Mouse (Mus musculus): ENCODE data around the gene Dnaja2. TPM values are rescaled to one million over a fixed set of nuclear protein-coding genes. Genes with fewer than 3 reads are reported as not detected.

The Dnaja2 gene
- polyA plus RNA-seq (2016; fragmentation: Nextera tagmentation; extraction: Ambion mirVana): 152 and 154 TPM in 2 replicates

- Histone ChIP-seq H3K9ac (peak within 1 kb of the TSS; percentile 97), H3K4me3 (peak within 1 kb of the TSS; percentile 90), H3K27ac (ENCODE audit: poor library complexity, severe bottlenecking) (peak within 1 kb of the TSS; percentile 92), H3K36me3 (peaks cover 23% of the 10 kb centered on the region), H3K4me2 (peak within 1 kb of the TSS; percentile 98), H3K9me3 (replicated peaks) (no peaks in the 10 kb centered on the region), H3K4me1 (replicated peaks) (peaks cover 16% of the 10 kb centered on the region), H3K27me3 (replicated peaks) (no peaks in the 10 kb centered on the region)
- ATAC-seq (ENCODE audit: insufficient number of reproducible peaks, low FRiP score): peak; percentile 98
- under 1% methylated on average over 68 of the region's 77 CpGs for WGBS
These were observed at the start of gene Dnaja2 for GRCm38 (mm10) chr8:85555181-85556145. Dnaja2 (minus strand) TSS chr8:85555344.

GRCm38 (mm10) chr8:85604201-85604600 is 49.1 kb upstream of the Dnaja2 start:
- H3K36me3 ChIP-seq: no peaks in the 10 kb centered on the region
- WGBS: 72% methylated on average over 4 of the region's 4 CpGs
- no peak for ATAC-seq (ENCODE audit: insufficient number of reproducible peaks, low FRiP score)

DNA sequence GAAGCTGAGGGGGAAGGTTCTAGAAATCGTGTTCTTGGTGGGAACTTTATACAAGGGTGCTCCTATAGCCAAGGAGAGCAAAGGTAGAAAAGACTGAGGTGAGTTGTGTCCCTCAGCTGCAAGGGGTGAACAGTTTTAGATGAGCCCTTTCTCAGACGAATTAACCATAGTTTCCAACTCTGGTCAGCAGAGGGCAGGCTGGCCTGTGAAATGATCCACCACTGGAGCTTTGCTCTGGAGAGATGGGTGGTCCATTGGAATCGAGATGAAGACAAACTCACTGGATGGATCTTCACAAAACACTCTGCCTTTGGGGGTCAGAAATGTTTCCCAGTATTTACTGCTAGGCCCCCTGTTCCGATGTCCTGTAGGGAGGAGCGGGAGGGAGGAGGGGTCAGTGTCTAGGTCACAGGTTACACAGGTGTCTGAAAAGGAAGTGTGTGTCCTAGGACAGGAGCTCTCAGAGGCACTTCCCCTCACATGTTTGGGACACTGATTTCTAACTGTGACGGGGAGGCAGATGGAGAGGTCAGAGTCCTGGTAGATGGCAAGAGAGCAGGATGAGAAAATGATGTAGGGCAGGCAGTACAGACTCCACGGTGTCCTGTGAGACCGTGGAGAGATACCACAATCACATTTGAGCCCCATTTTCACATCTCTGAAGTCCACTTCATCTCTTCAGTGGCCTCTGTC is 48.2 kb upstream of the Dnaja2 start:
- H3K4me1 ChIP-seq (replicated peaks): no peaks in the 10 kb centered on the region
- H3K27me3 ChIP-seq (replicated peaks): no peaks in the 10 kb centered on the region
- H3K9me3 ChIP-seq (replicated peaks): no peaks in the 10 kb centered on the region
- no peak for ATAC-seq (ENCODE audit: insufficient number of reproducible peaks, low FRiP score)
- no peak overlapping the region for H3K9ac ChIP-seq
- H3K36me3 ChIP-seq: no peaks in the 10 kb centered on the region
- WGBS: 41% methylated on average over 8 of the region's 8 CpGs
- H3K4me2 ChIP-seq: no peak overlapping the region
- no peak overlapping the region for H3K4me3 ChIP-seq
- H3K27ac ChIP-seq (ENCODE audit: poor library complexity, severe bottlenecking): no peak overlapping the region

More at GRCm38 (mm10) chr8:85604201-85604600, 49.1 kb upstream of the Dnaja2 start:
- Histone ChIP-seq H3K27ac (ENCODE audit: poor library complexity, severe bottlenecking) (no peak overlapping the region), H3K4me3 (no peak overlapping the region), H3K4me1 (replicated peaks) (no peaks in the 10 kb centered on the region), H3K9ac (no peak overlapping the region), H3K27me3 (replicated peaks) (no peaks in the 10 kb centered on the region), H3K9me3 (replicated peaks) (no peaks in the 10 kb centered on the region), H3K4me2 (no peak overlapping the region)

DNA sequence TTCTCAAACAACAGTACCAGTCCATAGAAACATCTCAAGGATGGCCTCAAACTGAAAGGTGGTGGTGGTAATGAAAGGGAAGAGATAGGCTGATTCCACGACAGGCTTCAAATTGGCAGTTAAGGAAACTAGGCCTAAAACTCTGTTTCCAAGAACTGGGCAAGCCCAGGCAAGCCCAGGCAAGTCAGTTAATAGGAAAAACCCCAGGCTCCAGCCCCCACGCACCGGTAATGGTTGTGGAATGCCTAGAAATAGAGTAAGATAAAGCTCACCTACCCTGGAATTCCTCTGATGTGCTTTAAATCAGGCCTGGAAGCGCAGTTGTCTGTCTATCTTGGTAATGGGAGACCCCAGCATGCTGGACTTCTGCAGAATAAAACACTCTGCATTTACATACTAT is 47.6 kb upstream of the Dnaja2 start:
- no peak for ATAC-seq (ENCODE audit: insufficient number of reproducible peaks, low FRiP score)
- Histone ChIP-seq H3K27ac (ENCODE audit: poor library complexity, severe bottlenecking) (no peak overlapping the region), H3K4me3 (no peak overlapping the region), H3K9me3 (replicated peaks) (no peaks in the 10 kb centered on the region), H3K36me3 (no peaks in the 10 kb centered on the region), H3K9ac (no peak overlapping the region), H3K4me1 (replicated peaks) (no peaks in the 10 kb centered on the region), H3K27me3 (replicated peaks) (no peaks in the 10 kb centered on the region), H3K4me2 (no peak overlapping the region)
- WGBS: 48% methylated on average over 4 of the region's 4 CpGs

DNA sequence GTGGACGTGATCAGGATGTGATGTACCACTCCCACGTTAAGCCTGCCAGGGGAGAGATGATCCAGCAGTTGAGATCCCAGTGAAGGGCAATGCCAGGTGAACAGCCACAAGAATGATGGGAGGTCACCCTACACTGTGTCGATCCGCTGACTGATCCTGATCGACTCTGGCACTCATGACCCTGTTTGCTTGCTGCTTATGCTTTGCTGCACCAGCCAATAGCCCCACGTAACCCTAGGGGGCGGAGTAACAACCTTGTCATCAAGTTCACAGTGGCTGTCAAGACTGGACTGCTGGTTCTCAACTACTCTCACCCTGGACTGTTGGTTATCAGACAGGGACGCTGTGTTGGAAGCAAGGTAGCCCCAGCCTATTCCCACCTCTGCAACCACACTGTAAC is 46.6 kb upstream of the Dnaja2 start:
- Histone ChIP-seq H3K36me3 (no peaks in the 10 kb centered on the region), H3K27me3 (replicated peaks) (no peaks in the 10 kb centered on the region), H3K4me2 (no peak overlapping the region), H3K9ac (no peak overlapping the region), H3K4me3 (no peak overlapping the region), H3K4me1 (replicated peaks) (no peaks in the 10 kb centered on the region), H3K27ac (ENCODE audit: poor library complexity, severe bottlenecking) (no peak overlapping the region), H3K9me3 (replicated peaks) (no peaks in the 10 kb centered on the region)
- ATAC-seq (ENCODE audit: insufficient number of reproducible peaks, low FRiP score): no peak
- WGBS: 56% methylated on average over 8 of the region's 8 CpGs

- no peaks in the 10 kb centered on the region for H3K9me3 ChIP-seq (replicated peaks)
- H3K27me3 ChIP-seq (replicated peaks): no peaks in the 10 kb centered on the region
- no peak overlapping the region for H3K9ac ChIP-seq
- H3K36me3 ChIP-seq: no peaks in the 10 kb centered on the region
- no peak for ATAC-seq (ENCODE audit: insufficient number of reproducible peaks, low FRiP score)
- H3K27ac ChIP-seq (ENCODE audit: poor library complexity, severe bottlenecking): no peak overlapping the region
- H3K4me1 ChIP-seq (replicated peaks): peaks cover 5% of the 10 kb centered on the region; the same call in 1 of the 2 replicates
- H3K4me2 ChIP-seq: no peak overlapping the region
- no peak overlapping the region for H3K4me3 ChIP-seq
- 55% methylated on average over 8 of the region's 8 CpGs for WGBS
These were observed 42.5 kb upstream of the Dnaja2 start for GRCm38 (mm10) chr8:85597413-85598191.

DNA sequence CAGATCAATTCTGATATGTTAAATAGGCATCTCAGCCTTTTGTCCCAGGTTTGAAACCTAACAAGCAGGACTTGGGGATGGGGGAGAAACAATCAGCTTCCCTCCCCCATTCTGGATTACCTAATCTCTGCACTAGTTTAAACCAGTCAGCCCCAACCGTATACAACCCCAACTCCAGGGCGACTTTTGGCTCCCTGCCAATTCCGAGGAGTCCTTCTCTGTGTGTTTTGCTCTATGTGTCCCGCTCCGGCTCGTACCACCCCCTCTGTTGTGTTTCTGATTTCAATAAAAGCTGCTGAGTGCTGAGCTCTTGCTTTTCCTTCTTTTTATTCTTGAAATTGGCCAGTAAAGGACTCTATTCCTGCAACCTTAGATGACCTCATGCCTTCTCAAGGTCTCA is 40.2 kb upstream of the Dnaja2 start:
- no peaks in the 10 kb centered on the region for H3K9me3 ChIP-seq (replicated peaks)
- no peak overlapping the region for H3K4me3 ChIP-seq
- peaks cover 5% of the 10 kb centered on the region; the same call in 1 of the 2 replicates for H3K4me1 ChIP-seq (replicated peaks)
- H3K9ac ChIP-seq: no peak overlapping the region
- no peak; the same call in 1 of the 2 replicates for ATAC-seq (ENCODE audit: insufficient number of reproducible peaks, low FRiP score)
- H3K36me3 ChIP-seq: no peaks in the 10 kb centered on the region
- H3K27me3 ChIP-seq (replicated peaks): no peaks in the 10 kb centered on the region
- 38% methylated on average over 6 of the region's 6 CpGs for WGBS
- peak overlapping the region; percentile 28; the same call in 1 of the 2 replicates for H3K4me2 ChIP-seq
- no peak overlapping the region for H3K27ac ChIP-seq (ENCODE audit: poor library complexity, severe bottlenecking)

DNA sequence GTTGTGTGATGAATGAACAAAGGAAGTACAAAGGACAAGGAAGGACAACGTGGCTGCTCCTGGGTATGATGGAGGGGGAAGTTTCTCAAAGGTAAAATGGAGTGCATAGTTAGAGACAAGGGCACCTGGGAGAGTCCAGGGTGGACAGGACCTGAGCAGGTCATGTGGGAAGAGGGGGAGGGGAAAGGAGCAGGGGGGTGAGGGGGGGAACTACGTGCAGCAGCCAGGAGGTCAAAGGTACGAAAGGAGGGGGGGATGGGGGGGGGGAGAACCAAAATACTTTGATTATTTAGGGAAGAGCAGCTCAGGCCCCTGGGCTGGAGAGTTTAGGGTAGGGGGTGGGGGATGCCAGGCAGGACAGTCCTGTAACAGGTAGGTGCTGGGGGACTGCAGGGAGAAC is 39.8 kb upstream of the Dnaja2 start:
- Histone ChIP-seq H3K27me3 (replicated peaks) (no peaks in the 10 kb centered on the region), H3K36me3 (no peaks in the 10 kb centered on the region), H3K4me1 (replicated peaks) (peaks cover 5% of the 10 kb centered on the region; the same call in 1 of the 2 replicates), H3K27ac (ENCODE audit: poor library complexity, severe bottlenecking) (no peak overlapping the region), H3K4me3 (no peak overlapping the region), H3K9ac (no peak overlapping the region), H3K9me3 (replicated peaks) (no peaks in the 10 kb centered on the region), H3K4me2 (no peak overlapping the region)
- WGBS: 69% methylated on average over 3 of the region's 3 CpGs
- no peak for ATAC-seq (ENCODE audit: insufficient number of reproducible peaks, low FRiP score)

DNA sequence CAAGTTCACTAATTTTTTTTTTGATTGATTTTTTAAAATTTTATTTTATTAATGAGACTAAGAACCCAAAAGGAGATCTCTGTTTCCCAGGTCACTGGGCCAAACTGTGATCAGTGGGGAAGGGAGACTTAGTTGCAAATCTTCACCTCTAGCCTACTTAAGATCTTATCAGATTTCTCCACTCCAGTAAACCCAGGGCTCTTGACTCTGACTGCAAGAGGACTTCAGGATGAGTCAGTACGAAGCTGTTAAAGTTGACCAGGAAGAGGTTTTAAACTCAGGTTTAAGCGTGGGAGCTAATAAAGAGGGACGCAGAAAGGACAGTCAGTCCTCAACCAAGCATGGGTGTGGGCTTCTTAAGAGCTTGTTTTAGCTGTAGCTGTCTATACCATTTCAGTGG is 38.2 kb upstream of the Dnaja2 start:
- no peaks in the 10 kb centered on the region for H3K9me3 ChIP-seq (replicated peaks)
- no peak for ATAC-seq (ENCODE audit: insufficient number of reproducible peaks, low FRiP score)
- no peaks in the 10 kb centered on the region for H3K27me3 ChIP-seq (replicated peaks)
- 65% methylated on average over 3 of the region's 3 CpGs for WGBS
- no peak overlapping the region for H3K9ac ChIP-seq
- H3K36me3 ChIP-seq: no peaks in the 10 kb centered on the region
- no peak overlapping the region for H3K4me3 ChIP-seq
- H3K27ac ChIP-seq (ENCODE audit: poor library complexity, severe bottlenecking): no peak overlapping the region
- H3K4me2 ChIP-seq: no peak overlapping the region
- peaks cover 11% of the 10 kb centered on the region; the same call in 1 of the 2 replicates for H3K4me1 ChIP-seq (replicated peaks)

DNA sequence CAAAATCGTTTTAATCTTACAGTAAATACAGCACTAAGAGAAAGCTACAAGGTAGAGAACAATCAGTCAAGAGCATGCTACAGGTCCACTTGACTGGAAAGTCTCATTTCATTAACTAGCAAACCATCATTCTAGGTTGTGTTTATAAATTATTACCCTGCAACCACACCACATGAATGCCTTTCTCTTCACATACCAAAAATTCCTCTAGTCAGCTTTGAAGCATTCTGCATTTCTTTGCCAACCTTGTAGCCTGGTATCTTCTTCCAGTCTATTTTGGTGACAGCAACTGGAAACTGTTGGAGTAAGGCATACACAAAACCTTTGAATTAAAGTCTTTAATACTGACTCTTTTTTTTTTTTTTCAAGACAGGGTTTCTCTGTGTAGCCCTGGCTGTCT is 36.4 kb upstream of the Dnaja2 start:
- WGBS: 83% methylated on average over 1 of the region's 1 CpGs
- ATAC-seq (ENCODE audit: insufficient number of reproducible peaks, low FRiP score): no peak
- H3K4me2 ChIP-seq: no peak overlapping the region
- no peak overlapping the region for H3K4me3 ChIP-seq
- H3K4me1 ChIP-seq (replicated peaks): peaks cover 11% of the 10 kb centered on the region; the same call in 1 of the 2 replicates
- no peaks in the 10 kb centered on the region for H3K9me3 ChIP-seq (replicated peaks)
- no peaks in the 10 kb centered on the region for H3K27me3 ChIP-seq (replicated peaks)
- no peak overlapping the region for H3K9ac ChIP-seq
- H3K27ac ChIP-seq (ENCODE audit: poor library complexity, severe bottlenecking): no peak overlapping the region
- H3K36me3 ChIP-seq: no peaks in the 10 kb centered on the region
